ENCODE assay signal across 32 mouse cellular contexts in genomic region chr7:81539565-81539964, GRCm38 (mm10). TPM values are rescaled to one million over a fixed set of nuclear protein-coding genes. Genes with fewer than 3 reads are reported as not detected.
DNase-seq lines count a peak whose midpoint lies in the region; ATAC-seq lines count a peak whose summit lies in the region.
"Had no signal": no experiment of that assay in that cellular context is flagged by ENCODE, and none has a peak within 500 bp of the region (broad histone marks: within the 10 kb centered on the region; RNA-seq: fewer than 3 reads in every experiment).

No protein-coding gene starts in this region.

- no peaks in the 10 kb centered on the region for H3K9me3 ChIP-seq in forebrain, embryonic 10.5 days
- no peaks in the 10 kb centered on the region for H3K9me3 ChIP-seq in forebrain, embryonic 15.5 days
- H3K9me3 ChIP-seq in midbrain, embryonic 14.5 days (ENCODE audit: control insufficient read depth, low read length): no peaks in the 10 kb centered on the region
- H3K9me3 ChIP-seq in midbrain, embryonic 15.5 days: no peaks in the 10 kb centered on the region
- no peaks in the 10 kb centered on the region for H3K9me3 ChIP-seq in forebrain, embryonic 13.5 days (replicated peaks)
- H3K9me3 ChIP-seq: hindbrain, embryonic 12.5 days; kidney, embryonic 15.5 days; liver, embryonic 13.5 days; stomach, embryonic 15.5 days had no signal

- 36% methylated on average over 2 of the region's 2 CpGs for WGBS in forebrain, embryonic 10.5 days
- 5% methylated on average over 2 of the region's 2 CpGs for WGBS in forebrain, embryonic 15.5 days
- WGBS in midbrain, embryonic 14.5 days: 8% methylated on average over 2 of the region's 2 CpGs
- WGBS in midbrain, embryonic 15.5 days: 5% methylated on average over 2 of the region's 2 CpGs
- WGBS in forebrain, embryonic 13.5 days: 6% methylated on average over 2 of the region's 2 CpGs

- H3K4me2 ChIP-seq in forebrain, embryonic 15.5 days (replicated peaks): no peak overlapping the region
- H3K4me2 ChIP-seq in midbrain, embryonic 14.5 days (ENCODE audit: low read length): no peak overlapping the region
- no peak overlapping the region for H3K4me2 ChIP-seq in midbrain, embryonic 15.5 days
- H3K4me2 ChIP-seq in forebrain, embryonic 13.5 days: no peak overlapping the region
- H3K4me2 ChIP-seq: embryonic facial prominence, embryonic 15.5 days; hindbrain, embryonic 12.5 days; kidney, embryonic 15.5 days; liver, embryonic 13.5 days; stomach, embryonic 15.5 days had no signal

- peaks cover 22% of the 10 kb centered on the region for H3K4me1 ChIP-seq in forebrain, embryonic 10.5 days
- peaks cover 18% of the 10 kb centered on the region for H3K4me1 ChIP-seq in forebrain, embryonic 15.5 days
- peaks cover 13% of the 10 kb centered on the region; the same call in 1 of the 2 replicates for H3K4me1 ChIP-seq in midbrain, embryonic 14.5 days (ENCODE audit: control insufficient read depth, insufficient read depth, low read length)
- H3K4me1 ChIP-seq in midbrain, embryonic 15.5 days: peaks cover 9% of the 10 kb centered on the region; the same call in 1 of the 2 replicates
- H3K4me1 ChIP-seq in forebrain, embryonic 13.5 days: peaks cover 13% of the 10 kb centered on the region
- H3K4me1 ChIP-seq: embryonic facial prominence, embryonic 15.5 days; kidney, embryonic 15.5 days; stomach, embryonic 15.5 days had no signal

- no peak overlapping the region for H3K4me3 ChIP-seq in forebrain, embryonic 10.5 days
- no peak overlapping the region for H3K4me3 ChIP-seq in forebrain, embryonic 15.5 days
- no peak overlapping the region for H3K4me3 ChIP-seq in midbrain, embryonic 14.5 days (replicated peaks; ENCODE audit: low read depth, low read length)
- H3K4me3 ChIP-seq in midbrain, embryonic 15.5 days: no peak overlapping the region
- H3K4me3 ChIP-seq in forebrain, embryonic 13.5 days: no peak overlapping the region
- H3K4me3 ChIP-seq: embryonic facial prominence, embryonic 15.5 days; hindbrain, embryonic 12.5 days; kidney, embryonic 15.5 days; liver, embryonic 13.5 days; stomach, embryonic 15.5 days had no signal

- no peak for ATAC-seq in forebrain, embryonic 15.5 days (replicated peaks)
- no peak for ATAC-seq in midbrain, embryonic 14.5 days (ENCODE audit: low FRiP score, low TSS enrichment)
- no peak; the same call in 1 of the 2 replicates for ATAC-seq in midbrain, embryonic 15.5 days (replicated peaks)
- peak; percentile 57; the same call in 1 of the 2 replicates for ATAC-seq in forebrain, embryonic 13.5 days
- ATAC-seq: intestine, postnatal 0 days; Patski had no signal

- H3K27ac ChIP-seq in forebrain, embryonic 10.5 days: peak overlapping the region; percentile 52; the same call in 1 of the 2 replicates
- no peak overlapping the region for H3K27ac ChIP-seq in forebrain, embryonic 15.5 days (replicated peaks)
- no peak overlapping the region for H3K27ac ChIP-seq in midbrain, embryonic 14.5 days (replicated peaks; ENCODE audit: low read depth, low read length)
- H3K27ac ChIP-seq in midbrain, embryonic 15.5 days: no peak overlapping the region
- H3K27ac ChIP-seq in forebrain, embryonic 13.5 days: no peak overlapping the region
- H3K27ac ChIP-seq: embryonic facial prominence, embryonic 15.5 days; hindbrain, embryonic 12.5 days; kidney, embryonic 15.5 days; liver, embryonic 13.5 days; stomach, embryonic 15.5 days had no signal

- H3K27me3 ChIP-seq in forebrain, embryonic 10.5 days (ENCODE audit: poor library complexity, severe bottlenecking): no peaks in the 10 kb centered on the region
- H3K27me3 ChIP-seq in forebrain, embryonic 15.5 days: no peaks in the 10 kb centered on the region
- H3K27me3 ChIP-seq in midbrain, embryonic 14.5 days (ENCODE audit: control insufficient read depth, insufficient read depth, low read length): no peaks in the 10 kb centered on the region
- no peaks in the 10 kb centered on the region for H3K27me3 ChIP-seq in midbrain, embryonic 15.5 days (replicated peaks)
- no peaks in the 10 kb centered on the region for H3K27me3 ChIP-seq in forebrain, embryonic 13.5 days
- H3K27me3 ChIP-seq: embryonic facial prominence, embryonic 15.5 days; kidney, embryonic 15.5 days; liver, embryonic 13.5 days; stomach, embryonic 15.5 days had no signal

- H3K9ac ChIP-seq in forebrain, embryonic 15.5 days (replicated peaks): no peak overlapping the region
- no peak overlapping the region for H3K9ac ChIP-seq in midbrain, embryonic 14.5 days (replicated peaks; ENCODE audit: low read length)
- H3K9ac ChIP-seq in midbrain, embryonic 15.5 days: no peak overlapping the region
- H3K9ac ChIP-seq in forebrain, embryonic 13.5 days: no peak overlapping the region
- H3K9ac ChIP-seq: embryonic facial prominence, embryonic 15.5 days; hindbrain, embryonic 12.5 days; kidney, embryonic 15.5 days; liver, embryonic 13.5 days; stomach, embryonic 15.5 days had no signal

- peaks cover 14% of the 10 kb centered on the region for H3K36me3 ChIP-seq in forebrain, embryonic 10.5 days (replicated peaks)
- H3K36me3 ChIP-seq in forebrain, embryonic 15.5 days: peaks cover 9% of the 10 kb centered on the region
- H3K36me3 ChIP-seq in midbrain, embryonic 14.5 days (ENCODE audit: control insufficient read depth, insufficient read depth, low read length): peaks cover 9% of the 10 kb centered on the region
- peaks cover 7% of the 10 kb centered on the region; the same call in 1 of the 2 replicates for H3K36me3 ChIP-seq in midbrain, embryonic 15.5 days (replicated peaks)
- H3K36me3 ChIP-seq in forebrain, embryonic 13.5 days (ENCODE audit: poor library complexity, severe bottlenecking): peaks cover 11% of the 10 kb centered on the region

- no peak for DNase-seq in forebrain, embryonic 10.5 days (ENCODE audit: extremely low spot score, low spot score)
- peak; percentile 33 to 40 for DNase-seq in layer of hippocampus, adult 8-10 months (ENCODE audit: low spot score in 2 of 2)
- no peak for DNase-seq in layer of hippocampus, adult 9-10 months (ENCODE audit: low spot score)
- DNase-seq in midbrain, embryonic 14.5 days: peak; percentile 27
- DNase-seq in ovary, postnatal 36 days (ENCODE audit: low spot score): no peak
- DNase-seq: adrenal gland, adult 8-10 months; cerebellum, adult 18-20 months; cerebellum, postnatal 14 days; kidney, postnatal 4 days; liver, embryonic 13.5 days; lung, adult 2 months; lung, postnatal 14 days; right cerebral cortex, postnatal 4 days; thymus, postnatal 36 days had no signal

RNA-seq across cellular contexts. Expression of gene Fsd2, which starts 27.2 kb away (rescaled TPM):
- polyA plus RNA-seq in forebrain, embryonic 10.5 days (2016; fragmentation: Nextera tagmentation; extraction: Ambion mirVana): 0.05 TPM in 2 replicates
- polyA plus RNA-seq in forebrain, embryonic 15.5 days (2015; fragmentation: Nextera tagmentation; extraction: Ambion mirVana): 0.31 and 0.34 TPM in 2 replicates
- total RNA-seq in layer of hippocampus, adult 8-10 months (2022): under 1 TPM; 0.27 to 0.33 (median 0.30) TPM
- 0.07 and 0.20 TPM in 2 replicates for polyA plus RNA-seq in midbrain, embryonic 14.5 days (2014; fragmentation: Nextera tagmentation; extraction: Ambion mirVana)
- polyA plus RNA-seq in midbrain, embryonic 15.5 days (2015; fragmentation: Nextera tagmentation; extraction: Ambion mirVana): 0.17 and 0.29 TPM in 2 replicates
- polyA plus RNA-seq in forebrain, embryonic 13.5 days (2015; fragmentation: Nextera tagmentation; extraction: Ambion mirVana): 0.10 TPM in 2 replicates
- polyA plus RNA-seq: Patski had no signal

RNA-seq across cellular contexts. Expression of gene Whamm, which starts 31.5 kb away (rescaled TPM):
- polyA plus RNA-seq in forebrain, embryonic 10.5 days (2016; fragmentation: Nextera tagmentation; extraction: Ambion mirVana): 1.8 and 3.0 TPM in 2 replicates
- polyA plus RNA-seq in forebrain, embryonic 15.5 days (2015; fragmentation: Nextera tagmentation; extraction: Ambion mirVana): 5.7 and 7.6 TPM in 2 replicates
- total RNA-seq in layer of hippocampus, adult 8-10 months (2022): 10 to 100 TPM; 20.6 to 23.8 (median 21.0) TPM
- 9.9 and 10.1 TPM in 2 replicates for polyA plus RNA-seq in midbrain, embryonic 14.5 days (2014; fragmentation: Nextera tagmentation; extraction: Ambion mirVana)
- polyA plus RNA-seq in midbrain, embryonic 15.5 days (2015; fragmentation: Nextera tagmentation; extraction: Ambion mirVana): 6.0 and 6.9 TPM in 2 replicates
- 4.1 and 4.5 TPM in 2 replicates for polyA plus RNA-seq in forebrain, embryonic 13.5 days (2015; fragmentation: Nextera tagmentation; extraction: Ambion mirVana)

RNA-seq across cellular contexts. Expression of gene BC048679, which starts 41.5 kb away (rescaled TPM):
- 0.27 and 0.50 TPM in 2 replicates for polyA plus RNA-seq in forebrain, embryonic 10.5 days (2016; fragmentation: Nextera tagmentation; extraction: Ambion mirVana)
- polyA plus RNA-seq in forebrain, embryonic 15.5 days (2015; fragmentation: Nextera tagmentation; extraction: Ambion mirVana): not detected in 2 replicates
- total RNA-seq in layer of hippocampus, adult 8-10 months (2022): not detected
- not detected in 2 replicates for polyA plus RNA-seq in midbrain, embryonic 14.5 days (2014; fragmentation: Nextera tagmentation; extraction: Ambion mirVana)
- polyA plus RNA-seq in midbrain, embryonic 15.5 days (2015; fragmentation: Nextera tagmentation; extraction: Ambion mirVana): not detected in 2 replicates
- not detected in 2 replicates for polyA plus RNA-seq in forebrain, embryonic 13.5 days (2015; fragmentation: Nextera tagmentation; extraction: Ambion mirVana)
- total RNA-seq: adrenal gland, adult 8-10 months; gastrocnemius, postnatal 4 days; heart, postnatal 25 days; left cerebral cortex, postnatal 36 days; megakaryocyte progenitor cell, adult 5-6 weeks; monocyte, adult 5-6 weeks; neutrophil, adult 5-6 weeks had no signal
- polyA plus RNA-seq: embryonic facial prominence, embryonic 15.5 days; heart, embryonic 14.5 days; hindbrain, embryonic 12.5 days; intestine, postnatal 0 days; kidney, embryonic 15.5 days; limb, embryonic 14.5 days; liver, embryonic 13.5 days; lung, adult 2 months; Patski; stomach, embryonic 15.5 days had no signal

RNA-seq across cellular contexts. Expression of gene Ap3b2, which starts 45.8 kb away (rescaled TPM):
- 8.4 and 11.6 TPM in 2 replicates for polyA plus RNA-seq in forebrain, embryonic 10.5 days (2016; fragmentation: Nextera tagmentation; extraction: Ambion mirVana)
- polyA plus RNA-seq in forebrain, embryonic 15.5 days (2015; fragmentation: Nextera tagmentation; extraction: Ambion mirVana): 119 and 120 TPM in 2 replicates
- total RNA-seq in layer of hippocampus, adult 8-10 months (2022): 100 to 1,000 TPM; 161 to 182 (median 173) TPM
- polyA plus RNA-seq in midbrain, embryonic 14.5 days (2014; fragmentation: Nextera tagmentation; extraction: Ambion mirVana): 125 and 138 TPM in 2 replicates
- 155 and 162 TPM in 2 replicates for polyA plus RNA-seq in midbrain, embryonic 15.5 days (2015; fragmentation: Nextera tagmentation; extraction: Ambion mirVana)
- 71.6 and 80.6 TPM in 2 replicates for polyA plus RNA-seq in forebrain, embryonic 13.5 days (2015; fragmentation: Nextera tagmentation; extraction: Ambion mirVana)
- total RNA-seq: heart, adult 8-10 months; heart, postnatal 25 days; megakaryocyte progenitor cell, adult 5-6 weeks; monocyte, adult 5-6 weeks; neutrophil, adult 5-6 weeks had no signal

Comparison
In these comparisons a context has a peak if more than half of its experiments do, and no peak if none do; other contexts are left out.
1. DNase-seq: peak in layer of hippocampus, adult 8-10 months (2 of 2) and midbrain, embryonic 14.5 days (single experiment); none in forebrain, embryonic 10.5 days (single experiment), layer of hippocampus, adult 9-10 months (single experiment) and ovary, postnatal 36 days (single experiment).